Mouse (Mus musculus) G1E (cell line): ENCODE measurements around the gene Ssmem1. TPM values are rescaled to one million over a fixed set of nuclear protein-coding genes. Genes with fewer than 3 reads are reported as not detected.

Experiments
- ATAC-seq: 2 replicates; pipeline ENCODE4 v1.8.0; 2016; ENCODE audit warnings: mild to moderate bottlenecking; ENCODE audit not compliant: insufficient number of reproducible peaks, poor library complexity, low FRiP score, severe bottlenecking; ENCODE audit errors: extremely low read depth
- DNase-seq: peaks from one replicate; pipeline ENCODE4 v3.0.0; 2012; ENCODE audit warnings: low spot score
- H3K27me3 ChIP-seq: 2 replicates; pipeline ENCODE4 v1.6.1; 2012; ENCODE audit warnings: mild to moderate bottlenecking, low read length, inconsistent platforms; ENCODE audit not compliant: insufficient read depth
- H3K36me3 ChIP-seq: replicated peaks from 2 replicates; pipeline ENCODE3; 2012; ENCODE audit warnings: mild to moderate bottlenecking, inconsistent platforms
- H3K4me1 ChIP-seq: 2 replicates; pipeline ENCODE4 v1.6.1; 2012; ENCODE audit warnings: low read depth, low read length, inconsistent platforms, mixed read lengths; ENCODE audit not compliant: insufficient read depth
- H3K4me3 ChIP-seq: 2 replicates; pipeline ENCODE4 v1.5.1; 2012; ENCODE audit warnings: low read depth, mild to moderate bottlenecking, inconsistent platforms, low read length, moderate library complexity, mixed read lengths
- H3K9me3 ChIP-seq: replicated peaks from 2 replicates; pipeline ENCODE4 v1.6.1; 2012; ENCODE audit warnings: inconsistent platforms
- CTCF ChIP-seq: IDR thresholded peaks from 2 replicates; pipeline ENCODE4 v1.5.1; 2012; ENCODE audit warnings: low read depth, low read length, inconsistent platforms, mixed read lengths
- GATA1 ChIP-seq: IDR thresholded peaks from 2 replicates; pipeline ENCODE4 v1.6.1; 2012; ENCODE audit warnings: borderline replicate concordance, low read length, inconsistent platforms, mixed read lengths
- GATA2 ChIP-seq: IDR thresholded peaks from 2 replicates; pipeline ENCODE4 v1.6.1; 2012; ENCODE audit warnings: low read depth, low read length, inconsistent platforms, borderline replicate concordance
- POLR2AphosphoS5 ChIP-seq: IDR thresholded peaks from 2 replicates; pipeline ENCODE4 v1.6.1; 2012; ENCODE audit warnings: low read depth, low read length, inconsistent platforms; ENCODE audit not compliant: insufficient replicate concordance
- TAL1 ChIP-seq: conservative IDR thresholded peaks from 2 replicates; pipeline ENCODE4 v1.6.1; 2012; ENCODE audit warnings: low read depth, low read length, inconsistent platforms, mixed read lengths
- polyA plus RNA-seq: library from polyadenylated mRNA; stranded (reverse); fragments of >175 nt; gene quantifications from 2 replicates; pipeline ENCODE4 v1.2.3, GENCODE M21; 2012
- total RNA-seq, 2 experiments: library from RNA; stranded (forward) in 1 of 2; stranded (reverse) in 1 of 2; fragments of 200-1000 nt in 1 of 2; fragments of >200 nt in 1 of 2; fragmentation: Nextera tagmentation in 1 of 2; gene quantifications; 2 replicates each; pipeline ENCODE4 v1.2.3; 2014 to 2017

The Ssmem1 gene
- total RNA-seq (2014; fragmentation: Nextera tagmentation), result not detected in 2 replicates
- 0.33 TPM in 1 of 2 replicates, not detected in the other for total RNA-seq (2017)
- not detected in 2 replicates for polyA plus RNA-seq

GRCm38 (mm10) chr6:30509265-30510239, at the start of gene Ssmem1, which contains the start of gene Tmem209:
TSS of gene Ssmem1 (plus strand) at chr6:30509849.
TSS of gene Tmem209 (minus strand) at chr6:30509783.
- Histone ChIP-seq H3K36me3 (peaks cover 28% of the 10 kb centered on the region), H3K27me3 (peaks cover 2% of the 10 kb centered on the region; the same call in 1 of the 2 replicates), H3K9me3 (no peaks in the 10 kb centered on the region), H3K4me3 (peak within 1 kb of the TSS; percentile 75), H3K4me1 (peaks cover 34% of the 10 kb centered on the region)
- peak; percentile 90 for ATAC-seq
- DNase-seq, result peak; percentile 90
- TF ChIP-seq GATA1 (no peak), POLR2AphosphoS5 (peak; percentile 65; the same call in 1 of the 2 replicates), TAL1 (no peak)

DNA sequence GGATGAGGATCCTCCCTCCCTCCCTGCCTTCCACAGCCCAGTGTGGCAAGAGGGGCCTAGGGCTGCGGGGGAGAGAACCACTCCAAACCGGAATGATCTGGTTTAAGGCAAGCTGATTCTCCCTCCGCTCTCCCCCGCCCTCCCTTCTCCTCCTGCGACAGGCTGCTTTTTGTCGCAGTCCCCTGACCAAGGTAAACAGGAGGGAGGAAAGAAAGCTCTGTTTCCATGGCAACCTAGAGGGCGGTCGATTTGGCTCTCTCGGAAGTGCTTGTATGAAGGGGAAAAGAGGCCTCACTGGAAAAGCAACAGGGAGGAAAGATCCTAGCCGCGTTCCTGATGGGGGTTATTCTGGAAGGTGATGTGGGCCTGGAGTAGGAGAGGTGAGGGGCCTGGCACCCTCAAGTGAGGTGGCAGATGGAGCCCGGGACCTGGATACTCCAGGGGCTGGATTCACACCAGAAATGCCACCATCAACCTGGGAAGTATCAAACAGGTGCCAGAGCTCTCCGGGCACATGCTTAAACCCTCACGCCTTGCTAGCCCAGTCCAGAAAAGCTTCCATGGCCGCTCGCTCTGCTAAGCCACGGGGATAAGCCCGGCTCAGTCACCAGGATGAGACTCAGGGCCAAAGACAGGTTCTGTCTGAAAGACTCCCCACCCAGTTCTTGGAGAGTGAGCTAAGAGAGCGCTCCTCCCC, 48.8 kb upstream of the Ssmem1 start:
- no peak overlapping the region for H3K4me3 ChIP-seq
- DNase-seq (no peak), ATAC-seq (no peak)
- H3K27me3 ChIP-seq, result peaks cover 59% of the 10 kb centered on the region
- no peaks in the 10 kb centered on the region for H3K36me3 ChIP-seq
- TF ChIP-seq GATA2 (no peak), CTCF (no peak), TAL1 (no peak)
- no peaks in the 10 kb centered on the region; the same call in 1 of the 2 replicates for H3K9me3 ChIP-seq
- peaks cover 39% of the 10 kb centered on the region for H3K4me1 ChIP-seq

GRCm38 (mm10) chr6:30461755-30462344, 47.8 kb upstream of the Ssmem1 start:
- Histone ChIP-seq H3K36me3 (no peaks in the 10 kb centered on the region), H3K27me3 (peaks cover 68% of the 10 kb centered on the region), H3K4me1 (peaks cover 48% of the 10 kb centered on the region), H3K4me3 (no peak overlapping the region), H3K9me3 (no peaks in the 10 kb centered on the region; the same call in 1 of the 2 replicates)
- TF ChIP-seq CTCF (no peak), TAL1 (no peak), GATA1 (no peak), POLR2AphosphoS5 (no peak), GATA2 (no peak)
- DNase-seq (no peak), ATAC-seq (no peak)

GRCm38 (mm10) chr6:30462822-30463221, 46.8 kb upstream of the Ssmem1 start:
- peaks cover 49% of the 10 kb centered on the region for H3K4me1 ChIP-seq
- no peak for TF ChIP-seq CTCF
- TF ChIP-seq TAL1, result no peak
- no peak for TF ChIP-seq POLR2AphosphoS5
- H3K27me3 ChIP-seq, result peaks cover 76% of the 10 kb centered on the region
- H3K4me3 ChIP-seq, result 0 out of 2 replicates have a peak overlapping the region, but pooled peaks have one; percentile 2
- no peaks in the 10 kb centered on the region; the same call in 1 of the 2 replicates for H3K9me3 ChIP-seq
- H3K36me3 ChIP-seq, result no peaks in the 10 kb centered on the region
- DNase-seq, result no peak
- ATAC-seq, result no peak

- peaks cover 54% of the 10 kb centered on the region for H3K4me1 ChIP-seq
- ATAC-seq (no peak), DNase-seq (no peak)
- TF ChIP-seq POLR2AphosphoS5, result no peak
- TF ChIP-seq GATA1, result no peak
- no peak for TF ChIP-seq GATA2
- no peak for TF ChIP-seq TAL1
- TF ChIP-seq CTCF, result no peak
- peaks cover 78% of the 10 kb centered on the region for H3K27me3 ChIP-seq
- H3K9me3 ChIP-seq, result no peaks in the 10 kb centered on the region
- H3K36me3 ChIP-seq, result no peaks in the 10 kb centered on the region
- no peak overlapping the region for H3K4me3 ChIP-seq
Observed at GRCm38 (mm10) chr6:30465586-30465985, 44.1 kb upstream of the Ssmem1 start.

- H3K4me1 ChIP-seq, result peaks cover 32% of the 10 kb centered on the region
- H3K36me3 ChIP-seq, result no peaks in the 10 kb centered on the region
- no peak for TF ChIP-seq TAL1
- TF ChIP-seq GATA1, result no peak
- no peaks in the 10 kb centered on the region for H3K9me3 ChIP-seq
- H3K27me3 ChIP-seq, result peaks cover 58% of the 10 kb centered on the region
- no peak for DNase-seq
- H3K4me3 ChIP-seq, result no peak overlapping the region
- ATAC-seq, result no peak
Observed at GRCm38 (mm10) chr6:30468058-30468457, 41.6 kb upstream of the Ssmem1 start.
